Mouse (Mus musculus): ENCODE data around the gene Kcnh1. TPM values are rescaled to one million over a fixed set of nuclear protein-coding genes. Genes with fewer than 3 reads are reported as not detected.

Kcnh1 gene
- polyA plus RNA-seq, 1 experiment from 2014 or later: not detected

DNA sequence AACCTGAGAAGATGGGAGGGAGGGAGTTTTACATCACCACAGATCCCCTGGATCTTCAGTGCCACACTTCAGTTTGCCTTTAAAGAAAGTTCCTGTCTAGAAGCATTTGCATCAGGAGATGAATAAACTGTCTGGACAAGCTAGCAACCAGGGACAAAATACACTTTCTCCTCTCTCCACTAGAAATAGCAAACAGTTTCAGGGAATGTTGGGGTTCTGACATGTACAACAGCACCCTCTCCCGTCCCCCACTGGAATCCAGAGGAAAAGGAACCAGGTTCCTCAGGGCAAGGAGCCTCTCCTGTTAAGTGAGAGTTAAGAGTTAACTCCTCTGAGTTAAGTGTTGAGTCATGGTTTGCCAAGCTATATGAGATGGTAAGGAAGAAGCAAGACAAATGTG is 356.3 kb downstream of the Kcnh1 start:
- Histone ChIP-seq H3K4me2 (no peak overlapping the region), H3K9ac (no peak overlapping the region), H3K4me3 (no peak overlapping the region), H3K9me3 (replicated peaks) (no peaks in the 10 kb centered on the region), H3K27me3 (replicated peaks) (no peaks in the 10 kb centered on the region), H3K36me3 (no peaks in the 10 kb centered on the region), H3K4me1 (no peaks in the 10 kb centered on the region), H3K27ac (no peak overlapping the region)
- no peak for ATAC-seq
- 29% methylated on average over 1 of the region's 1 CpGs for WGBS (ENCODE audit: insufficient replicate concordance)

DNA sequence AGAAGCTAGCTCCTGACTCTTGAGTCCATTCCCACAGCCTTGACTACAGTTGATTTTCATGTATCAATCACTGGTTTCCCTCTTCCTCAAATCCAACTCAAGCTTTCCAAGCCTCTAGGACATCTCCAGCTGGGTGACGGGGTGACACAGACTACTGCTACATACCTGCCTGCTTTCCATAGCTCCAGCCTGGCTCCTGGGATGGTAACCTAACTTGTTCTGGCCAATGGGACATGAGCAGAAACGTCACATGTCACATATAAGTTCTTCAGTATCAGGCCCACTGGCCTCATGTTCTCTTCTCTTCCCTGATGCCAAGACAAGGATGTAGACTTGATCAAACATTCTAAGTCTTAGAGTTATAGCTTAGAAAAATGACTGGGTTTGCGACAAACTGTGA is 360.0 kb downstream of the Kcnh1 start:
- WGBS (ENCODE audit: insufficient replicate concordance): 66% methylated on average over 3 of the region's 3 CpGs
- H3K9ac ChIP-seq: no peak overlapping the region
- H3K27me3 ChIP-seq (replicated peaks): no peaks in the 10 kb centered on the region
- no peak for ATAC-seq
- no peak overlapping the region for H3K27ac ChIP-seq
- H3K9me3 ChIP-seq (replicated peaks): no peaks in the 10 kb centered on the region
- no peak overlapping the region for H3K4me2 ChIP-seq
- H3K4me3 ChIP-seq: no peak overlapping the region
- H3K4me1 ChIP-seq: no peaks in the 10 kb centered on the region
- H3K36me3 ChIP-seq: no peaks in the 10 kb centered on the region

DNA sequence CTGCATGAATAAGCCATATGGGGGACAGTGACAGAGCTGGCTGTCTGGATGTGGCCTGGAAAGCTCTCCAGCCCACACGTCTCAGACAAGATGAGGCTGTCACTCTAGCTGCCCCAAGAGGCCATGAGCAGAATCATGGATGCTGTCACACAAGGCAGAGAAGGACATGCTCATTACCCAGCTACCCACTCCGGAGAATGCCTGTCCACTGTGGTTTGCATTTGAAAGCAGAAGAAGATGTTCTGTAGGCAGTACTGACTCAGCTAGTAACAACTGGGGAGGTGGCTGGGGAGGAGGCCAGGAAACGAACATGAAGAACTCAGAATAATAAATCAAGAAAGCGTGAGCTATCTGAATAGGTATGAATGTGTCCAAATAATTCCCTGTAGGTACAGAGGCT is 364.9 kb downstream of the Kcnh1 start:
- no peak overlapping the region for H3K27ac ChIP-seq
- H3K27me3 ChIP-seq (replicated peaks): no peaks in the 10 kb centered on the region
- H3K36me3 ChIP-seq: no peaks in the 10 kb centered on the region
- H3K9ac ChIP-seq: no peak overlapping the region
- WGBS (ENCODE audit: insufficient replicate concordance): 50% methylated on average over 4 of the region's 4 CpGs
- H3K4me1 ChIP-seq: no peaks in the 10 kb centered on the region
- H3K4me3 ChIP-seq: no peak overlapping the region
- H3K4me2 ChIP-seq: no peak overlapping the region
- no peaks in the 10 kb centered on the region for H3K9me3 ChIP-seq (replicated peaks)
- no peak for ATAC-seq

DNA sequence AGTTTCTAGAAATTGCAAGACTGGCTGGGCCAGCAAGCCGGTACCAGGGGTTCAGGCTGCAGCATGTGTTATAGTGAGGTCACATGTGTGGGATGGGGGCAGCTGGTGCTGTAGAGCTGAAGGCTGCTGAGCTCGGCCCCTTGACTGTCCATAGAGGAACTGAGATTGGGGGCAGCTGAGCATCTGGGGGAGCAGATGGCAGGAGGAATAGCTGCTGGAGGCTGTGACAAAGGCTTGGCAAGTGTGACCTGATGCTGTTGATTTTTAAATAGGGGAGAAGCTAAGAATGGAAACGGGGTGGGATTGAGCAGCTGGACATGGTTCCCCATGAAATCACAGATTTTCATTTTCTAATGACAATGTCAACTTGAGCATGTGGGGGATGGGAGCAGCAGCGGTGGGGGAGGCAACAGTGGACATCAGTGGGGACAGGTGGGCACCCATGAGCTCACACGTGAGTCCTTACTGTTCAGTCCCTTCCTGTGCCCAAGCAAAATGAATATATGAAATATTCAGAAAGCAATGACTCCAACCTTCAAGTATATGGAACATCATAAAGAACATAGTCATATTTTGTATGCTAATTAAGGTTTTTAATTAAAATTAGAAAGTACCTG is 367.5 kb downstream of the Kcnh1 start:
- H3K27ac ChIP-seq: no peak overlapping the region
- no peak overlapping the region for H3K4me2 ChIP-seq
- ATAC-seq: no peak
- H3K4me3 ChIP-seq: no peak overlapping the region
- H3K36me3 ChIP-seq: no peaks in the 10 kb centered on the region
- H3K9me3 ChIP-seq (replicated peaks): no peaks in the 10 kb centered on the region
- 55% methylated on average over 5 of the region's 5 CpGs for WGBS (ENCODE audit: insufficient replicate concordance)
- H3K4me1 ChIP-seq: no peaks in the 10 kb centered on the region
- no peak overlapping the region for H3K9ac ChIP-seq
- no peaks in the 10 kb centered on the region for H3K27me3 ChIP-seq (replicated peaks)

DNA sequence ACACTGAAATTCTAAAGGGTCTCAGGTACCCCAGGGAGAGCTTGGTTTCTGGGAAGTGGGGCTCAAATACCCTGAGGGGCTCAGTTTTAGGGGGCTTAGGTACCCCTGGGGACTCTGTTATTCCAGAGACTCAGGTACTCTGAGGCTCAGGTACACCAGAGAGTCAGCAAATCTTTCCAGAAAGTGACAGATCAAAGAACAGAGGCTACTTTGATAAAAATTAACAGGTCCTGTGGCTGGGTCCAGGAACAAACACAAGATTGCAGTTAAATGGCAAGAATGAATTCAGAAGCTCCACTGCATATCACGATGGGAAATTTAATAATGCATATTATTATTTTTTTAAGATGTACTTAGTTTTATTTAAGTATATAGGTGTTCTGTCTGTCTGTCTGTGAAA is 368.8 kb downstream of the Kcnh1 start:
- Histone ChIP-seq H3K27me3 (replicated peaks) (no peaks in the 10 kb centered on the region), H3K27ac (no peak overlapping the region), H3K4me3 (no peak overlapping the region), H3K9ac (no peak overlapping the region), H3K4me1 (no peaks in the 10 kb centered on the region), H3K4me2 (no peak overlapping the region), H3K36me3 (no peaks in the 10 kb centered on the region), H3K9me3 (replicated peaks) (no peaks in the 10 kb centered on the region)
- no peak for ATAC-seq
- WGBS (ENCODE audit: insufficient replicate concordance): 58% methylated on average over 1 of the region's 1 CpGs

Other genes with a start within 250 kb of the Kcnh1 start
- gene Rd3, start 213.4 kb upstream of the Kcnh1 start, polyA plus RNA-seq (2016; fragmentation: Nextera tagmentation; extraction: Ambion mirVana): 0.13 and 0.19 TPM in 2 replicates
- 9.9 and 11.2 TPM in 2 replicates for gene Traf5, start 98.2 kb upstream of the Kcnh1 start, polyA plus RNA-seq (2016; fragmentation: Nextera tagmentation; extraction: Ambion mirVana)
- 10.8 and 11.8 TPM in 2 replicates for gene Rcor3, start 52.7 kb upstream of the Kcnh1 start, polyA plus RNA-seq (2016; fragmentation: Nextera tagmentation; extraction: Ambion mirVana)